Mouse (Mus musculus): Measurements from ENCODE around the gene Olfr1298.

Gene Olfr1298

GRCm38 (mm10) chr2:111649101-111649500 is at the start of gene Olfr1298:
Gene Olfr1298, minus strand, starts transcription at chr2:111649201.
- DNase-seq = no peak

DNA sequence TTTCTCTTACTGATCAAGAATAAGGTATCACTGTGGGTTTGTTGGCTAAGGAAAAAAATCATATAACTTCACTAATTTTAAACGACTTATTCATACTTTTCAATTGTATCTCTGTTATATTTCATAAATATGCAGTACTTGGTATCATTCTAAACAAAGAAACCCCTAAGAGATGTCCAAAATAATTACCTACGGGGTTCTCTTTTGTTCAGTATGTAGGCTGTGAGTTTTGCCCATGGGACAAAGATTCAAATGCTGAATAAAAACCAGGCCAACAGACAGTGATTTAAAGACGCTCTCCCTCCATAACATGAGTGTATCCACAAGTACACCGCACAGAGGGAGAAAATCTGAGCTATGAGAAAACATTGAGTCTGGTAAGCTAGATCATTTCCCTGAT is 12.1 kb upstream of the Olfr1298 start, which contains the start of gene Olfr1299:
Gene Olfr1299 (plus strand): TSS at position 301 of the 400 bp plus-strand sequence.
- DNase-seq = no peak

DNA sequence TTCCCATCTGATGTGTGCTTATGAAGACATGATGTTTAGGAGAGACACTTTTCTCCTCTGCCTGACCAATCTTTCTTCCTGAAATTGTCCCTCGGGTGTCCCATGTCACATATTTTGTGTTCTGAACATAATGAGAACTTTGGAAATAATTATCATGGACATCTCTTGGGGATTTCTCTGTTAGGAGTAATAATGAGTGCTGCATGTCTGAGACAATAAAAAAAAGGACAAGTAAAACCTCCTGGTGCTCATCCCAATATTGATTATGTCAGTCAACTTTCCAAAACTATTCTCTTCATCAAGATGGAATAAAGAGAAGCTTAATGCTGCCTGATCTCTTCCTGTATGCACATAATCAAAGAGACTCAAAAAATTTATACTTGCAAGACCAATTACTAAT is 22.6 kb downstream of the Olfr1298 start, which contains the start of gene Olfr1297:
Gene Olfr1297 (minus strand): TSS at position 101 of the 400 bp plus-strand sequence.
- no peak for DNase-seq
